Mouse (Mus musculus) limb, embryonic 14.5 days (tissue): ENCODE results near the gene Nav3. TPM values are rescaled to one million over a fixed set of nuclear protein-coding genes. Genes with fewer than 3 reads are reported as not detected.

ENCODE experiments used
- ATAC-seq: fragments of 200-750 bp; cut with Nextera tagmentation; 2 replicates; pipeline ENCODE4 v1.8.0; 2017; ENCODE audit warnings: low read depth, moderate number of reproducible peaks, moderate TSS enrichment; ENCODE audit not compliant: low FRiP score
- DNase-seq: peaks from one replicate; pipeline ENCODE4 v3.0.0-alpha.2; 2015; ENCODE audit warnings: low spot score
- H3K27ac ChIP-seq: fragments of 300-500 bp; sonication (generic); replicated peaks from 2 replicates; pipeline ENCODE4 v1.5.1; 2014; ENCODE audit warnings: low read depth, mild to moderate bottlenecking, low read length, moderate library complexity, mixed read lengths
- H3K27me3 ChIP-seq: fragments of 300-500 bp; sonication (generic); 2 replicates; pipeline ENCODE4 v1.6.1; 2014; ENCODE audit warnings: low read length, mixed read lengths; ENCODE audit not compliant: control insufficient read depth, insufficient read depth
- H3K36me3 ChIP-seq: fragments of 300-500 bp; sonication (generic); 2 replicates; pipeline ENCODE4 v1.6.1; 2014; ENCODE audit warnings: mild to moderate bottlenecking, low read length, moderate library complexity, mixed read lengths; ENCODE audit not compliant: control insufficient read depth, insufficient read depth
- H3K4me1 ChIP-seq: fragments of 300-500 bp; sonication (generic); 2 replicates; pipeline ENCODE4 v1.6.1; 2014; ENCODE audit warnings: antibody characterized with exemption, low read length, mixed read lengths; ENCODE audit not compliant: control insufficient read depth, insufficient read depth
- H3K4me2 ChIP-seq: fragments of 300-500 bp; sonication (generic); replicated peaks from 2 replicates; pipeline ENCODE4 v1.6.1; 2014; ENCODE audit warnings: low read depth, mild to moderate bottlenecking, low read length, moderate library complexity; ENCODE audit not compliant: severe bottlenecking
- H3K4me3 ChIP-seq: fragments of 300-500 bp; sonication (generic); replicated peaks from 2 replicates; pipeline ENCODE4 v1.5.1; 2014; ENCODE audit warnings: low read length
- H3K9ac ChIP-seq: fragments of 300-500 bp; sonication (generic); 2 replicates; pipeline ENCODE4 v1.6.1; 2014; ENCODE audit warnings: mild to moderate bottlenecking, low read depth, low read length, moderate library complexity; ENCODE audit not compliant: severe bottlenecking
- H3K9me3 ChIP-seq: fragments of 300-500 bp; sonication (generic); 2 replicates; pipeline ENCODE4 v1.6.1; 2016; ENCODE audit warnings: low read length; ENCODE audit not compliant: control insufficient read depth
- POLR2A ChIP-seq: fragments of 200-500 bp; IDR thresholded peaks from 2 replicates; pipeline ENCODE4 v1.8.0; 2012; ENCODE audit warnings: inconsistent platforms, mild to moderate bottlenecking, moderate library complexity, borderline replicate concordance; ENCODE audit not compliant: insufficient read depth, insufficient read length; ENCODE audit errors: extremely low read depth
- WGBS: fragments of 180-500 bp; shearing (Covaris S2); extraction: QIAGEN DNeasy Blood & Tissue Kit; methylation state at CpG from one replicate; pipeline ENCODE4 v1.1.7; 2014; 5-methylcytosine and 5-hydroxymethylcytosine counted together
- polyA plus RNA-seq, 2 experiments: library from polyadenylated mRNA; depleted of rRNA in 1 of 2; stranded (reverse) in 1 of 2; unstranded in 1 of 2; fragments of >200 nt; fragmentation: Nextera tagmentation in 1 of 2; extraction: Ambion mirVana in 1 of 2; gene quantifications; 2 replicates each; pipeline versions ENCODE4 v1.2.1 to v1.2.3; 2012 to 2014

The Nav3 gene
- polyA plus RNA-seq, 2 experiments = 6.6 to 7.5 TPM

DNA sequence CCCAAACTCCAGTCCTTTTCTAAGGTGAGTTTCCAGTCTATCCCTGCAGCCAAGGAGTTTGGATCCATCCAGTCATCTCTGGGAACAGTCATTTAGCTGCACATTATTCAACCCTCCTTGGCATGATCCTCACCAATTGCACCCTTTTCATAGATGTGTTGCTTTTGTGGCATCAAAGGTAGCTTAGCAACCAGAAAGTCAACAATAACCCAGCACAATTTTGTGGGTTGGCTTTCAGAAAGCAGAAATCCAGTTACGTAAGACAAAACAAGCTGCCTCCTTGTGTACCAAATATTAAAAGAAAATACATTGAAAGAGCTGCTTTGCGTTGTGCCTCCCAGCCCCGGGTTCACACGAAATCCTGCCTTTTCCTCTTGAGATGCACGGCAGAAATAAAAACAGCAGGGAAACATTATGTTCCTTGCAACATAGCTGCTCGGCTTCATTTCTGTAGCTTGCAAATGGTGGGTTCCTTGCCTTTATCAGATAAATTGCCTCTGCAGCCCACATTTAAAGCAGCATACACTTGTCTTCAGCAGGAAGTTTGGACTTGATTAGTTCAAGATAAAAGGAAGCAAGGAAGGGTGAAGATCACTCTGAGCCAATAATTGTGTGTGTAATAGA lies 222.6 kb downstream of the Nav3 start:
- Histone ChIP-seq H3K4me2 (no peak overlapping the region), H3K36me3 (no peaks in the 10 kb centered on the region), H3K4me1 (no peaks in the 10 kb centered on the region), H3K27ac (no peak overlapping the region), H3K9ac (no peak overlapping the region), H3K9me3 (no peaks in the 10 kb centered on the region), H3K4me3 (no peak overlapping the region), H3K27me3 (no peaks in the 10 kb centered on the region)
- ATAC-seq (no peak), DNase-seq (no peak)
- no peak for TF ChIP-seq POLR2A
- WGBS = 63% methylated on average over 6 of the region's 6 CpGs

DNA sequence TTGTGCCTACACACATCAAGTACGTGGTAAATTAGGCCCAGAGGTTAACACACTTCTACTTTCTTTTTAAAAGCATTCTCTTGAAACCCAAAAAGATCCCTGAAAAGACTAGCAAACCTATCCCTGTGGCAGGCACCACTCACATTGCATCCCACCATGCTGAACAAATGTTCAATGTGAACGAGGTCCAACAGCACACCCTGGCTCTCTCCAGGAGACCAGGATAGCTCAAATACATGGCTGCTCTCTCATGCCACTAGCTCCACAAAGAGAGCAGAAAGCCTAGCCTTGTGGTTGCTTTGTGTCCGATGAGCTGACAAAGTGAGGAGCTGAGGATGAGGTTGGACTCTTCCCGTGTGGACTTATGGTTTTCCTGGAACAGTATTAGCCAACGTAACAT lies 249.6 kb downstream of the Nav3 start:
- ATAC-seq (no peak), DNase-seq (no peak)
- H3K4me2 ChIP-seq = no peak overlapping the region
- H3K9ac ChIP-seq = no peak overlapping the region
- H3K4me1 ChIP-seq = no peaks in the 10 kb centered on the region
- H3K4me3 ChIP-seq = no peak overlapping the region
- TF ChIP-seq POLR2A = no peak
- H3K36me3 ChIP-seq = no peaks in the 10 kb centered on the region
- no peaks in the 10 kb centered on the region for H3K9me3 ChIP-seq
- H3K27ac ChIP-seq = no peak overlapping the region
- 81% methylated on average over 5 of the region's 5 CpGs for WGBS
- H3K27me3 ChIP-seq = no peaks in the 10 kb centered on the region

DNA sequence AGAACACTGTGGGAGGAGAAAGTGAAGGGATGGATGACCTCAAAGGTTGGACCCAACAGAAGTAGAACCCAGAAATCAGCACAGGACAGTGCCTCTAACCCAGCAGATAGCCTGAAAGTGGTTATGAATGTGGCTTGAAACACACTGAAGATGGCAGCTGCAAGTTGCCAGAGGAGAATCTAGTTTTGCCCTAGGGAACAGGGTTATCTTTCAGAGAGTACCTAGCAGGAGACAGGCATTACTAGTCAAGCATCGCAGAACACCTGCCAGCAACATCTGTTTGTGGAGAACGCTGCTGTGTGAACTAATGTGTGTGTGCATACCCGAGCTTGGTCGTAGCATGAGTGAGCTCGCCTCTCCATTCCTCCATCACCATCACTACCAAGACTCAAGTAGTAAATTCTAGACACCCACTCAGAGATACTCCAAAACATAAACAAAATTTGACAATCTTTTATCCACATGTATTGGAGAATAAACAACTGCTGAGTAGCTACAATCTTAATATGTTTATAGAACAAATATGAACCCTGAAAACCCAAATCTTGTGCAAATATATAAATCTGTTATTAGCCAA lies 251.8 kb downstream of the Nav3 start:
- 73% methylated on average over 5 of the region's 5 CpGs for WGBS

DNA sequence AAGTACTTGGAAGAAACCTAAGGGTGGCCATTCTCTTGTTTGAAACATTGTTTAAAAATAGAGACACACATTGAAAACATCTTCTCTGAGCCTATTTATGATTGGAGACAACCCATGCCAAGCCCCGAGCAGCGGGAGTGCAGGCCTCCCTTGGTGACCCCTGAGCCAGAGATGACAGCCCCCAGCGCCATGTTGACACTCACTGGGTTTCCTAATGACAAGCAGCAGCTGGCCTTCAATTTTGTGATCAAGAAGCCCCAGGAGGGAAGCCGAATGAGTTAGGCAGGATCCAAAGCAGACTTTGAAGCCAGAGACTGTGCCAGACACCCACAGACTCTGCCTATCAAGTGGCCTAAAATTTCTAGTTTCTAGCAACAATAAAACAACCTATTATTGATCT lies 263.1 kb downstream of the Nav3 start:
- Histone ChIP-seq H3K4me2 (no peak overlapping the region), H3K9me3 (no peaks in the 10 kb centered on the region), H3K9ac (no peak overlapping the region), H3K27me3 (no peaks in the 10 kb centered on the region), H3K36me3 (no peaks in the 10 kb centered on the region), H3K4me1 (no peaks in the 10 kb centered on the region), H3K4me3 (no peak overlapping the region), H3K27ac (no peak overlapping the region)
- WGBS = 50% methylated on average over 4 of the region's 4 CpGs
- no peak for DNase-seq
- no peak for TF ChIP-seq POLR2A
- no peak for ATAC-seq

More for the DNA sequence above, 251.8 kb downstream of the Nav3 start:
- H3K4me3 ChIP-seq = no peak overlapping the region
- H3K36me3 ChIP-seq = no peaks in the 10 kb centered on the region
- DNase-seq (no peak), ATAC-seq (no peak)
- H3K27ac ChIP-seq = no peak overlapping the region
- no peaks in the 10 kb centered on the region for H3K9me3 ChIP-seq
- H3K4me2 ChIP-seq = no peak overlapping the region
- H3K4me1 ChIP-seq = no peaks in the 10 kb centered on the region
- TF ChIP-seq POLR2A = no peak
- H3K27me3 ChIP-seq = no peaks in the 10 kb centered on the region
- no peak overlapping the region for H3K9ac ChIP-seq

DNA sequence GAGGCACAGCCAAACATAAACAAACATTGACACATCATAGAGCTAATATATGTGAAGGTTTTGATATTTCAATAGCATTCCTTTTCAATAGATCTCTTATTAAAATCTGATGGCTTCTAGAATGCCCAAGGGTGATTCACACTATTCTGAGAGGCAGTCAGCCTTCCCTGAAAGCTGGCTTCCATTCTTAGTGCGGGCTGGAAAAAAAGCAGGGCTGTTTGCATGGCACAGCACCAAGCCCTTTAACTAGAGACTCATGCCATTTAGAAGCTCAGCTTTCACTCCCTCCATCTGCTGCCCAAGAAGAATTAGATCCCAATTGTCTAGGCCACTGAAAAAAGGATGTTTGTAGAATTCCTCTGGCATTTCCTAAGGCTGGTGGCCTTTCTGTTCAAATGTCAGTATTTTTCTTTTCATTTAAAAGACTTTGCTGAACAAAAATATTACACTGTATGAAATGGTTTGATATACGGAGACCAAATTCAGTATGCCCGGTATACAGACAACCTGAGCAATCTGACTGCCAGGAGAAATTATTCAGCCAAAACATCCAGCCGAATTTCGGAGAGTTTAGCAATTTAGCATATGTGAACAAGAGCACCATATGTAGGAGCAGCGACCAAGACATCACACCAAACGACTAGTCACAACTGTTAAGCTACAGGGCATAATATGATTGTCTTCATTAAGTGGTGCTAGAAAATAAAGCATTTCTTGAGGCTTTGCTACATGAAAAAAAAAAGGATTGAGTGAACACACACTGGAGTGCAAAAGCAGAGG lies 263.8 kb downstream of the Nav3 start:
- no peak for ATAC-seq
- no peaks in the 10 kb centered on the region for H3K9me3 ChIP-seq
- no peak overlapping the region for H3K9ac ChIP-seq
- H3K27ac ChIP-seq = no peak overlapping the region
- H3K4me1 ChIP-seq = no peaks in the 10 kb centered on the region
- H3K4me3 ChIP-seq = no peak overlapping the region
- H3K36me3 ChIP-seq = no peaks in the 10 kb centered on the region
- 68% methylated on average over 7 of the region's 7 CpGs for WGBS
- peak; percentile 34 for DNase-seq
- no peak for TF ChIP-seq POLR2A
- H3K4me2 ChIP-seq = no peak overlapping the region
- no peaks in the 10 kb centered on the region for H3K27me3 ChIP-seq
